Mouse (Mus musculus): ENCODE measurements around the gene March9.

March9 gene

GRCm38 (mm10) chr10:127061513-127061912 is 1.5 kb upstream of the March9 start:
- DNase-seq: no peak

DNA sequence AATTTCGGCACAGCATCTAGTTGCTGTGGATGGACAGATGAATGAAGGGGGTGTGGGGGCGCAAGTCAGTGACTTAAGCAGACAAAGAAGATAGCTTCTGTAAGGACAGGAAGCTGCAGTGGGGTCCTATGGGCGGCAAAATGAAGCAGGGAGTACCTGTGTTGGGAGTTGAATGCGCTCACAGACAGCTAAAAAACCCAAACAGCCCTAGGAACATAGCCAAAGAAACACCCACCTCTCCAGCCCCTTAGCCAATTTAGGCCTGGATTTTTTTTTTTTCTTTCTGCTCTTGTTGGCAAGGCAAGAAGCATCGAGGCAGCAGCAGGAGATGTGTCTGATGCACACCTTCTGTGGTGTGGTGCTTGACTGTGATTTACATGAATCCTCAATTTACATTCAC is 1.1 kb upstream of the March9 start:
- DNase-seq: no peak

GRCm38 (mm10) chr10:127059174-127059967 is 613 bp downstream of the March9 start:
- peak; percentile 57 for DNase-seq

DNA sequence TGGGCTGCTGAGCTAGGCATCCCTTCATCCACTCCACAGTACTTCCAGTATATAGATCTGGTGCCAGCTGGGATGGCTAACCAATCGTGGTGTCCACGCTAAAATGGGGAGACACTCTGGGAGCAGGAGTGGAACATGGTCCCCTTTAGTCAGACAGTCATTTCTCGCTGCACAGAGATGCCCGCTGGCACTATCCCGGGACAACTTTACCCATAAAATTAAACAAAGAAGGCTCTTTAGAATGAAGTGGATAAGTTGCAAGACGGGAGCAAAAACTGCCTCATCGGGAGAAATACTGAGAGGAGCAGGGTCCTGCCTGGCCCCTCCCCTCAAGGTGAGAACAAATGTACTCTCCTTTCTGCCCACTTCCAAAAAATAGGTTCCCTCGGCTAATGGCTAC is 1.3 kb downstream of the March9 start:
- DNase-seq: no peak

GRCm38 (mm10) chr10:127058161-127058560 is 1.8 kb downstream of the March9 start:
- peak; percentile 88 for DNase-seq

DNA sequence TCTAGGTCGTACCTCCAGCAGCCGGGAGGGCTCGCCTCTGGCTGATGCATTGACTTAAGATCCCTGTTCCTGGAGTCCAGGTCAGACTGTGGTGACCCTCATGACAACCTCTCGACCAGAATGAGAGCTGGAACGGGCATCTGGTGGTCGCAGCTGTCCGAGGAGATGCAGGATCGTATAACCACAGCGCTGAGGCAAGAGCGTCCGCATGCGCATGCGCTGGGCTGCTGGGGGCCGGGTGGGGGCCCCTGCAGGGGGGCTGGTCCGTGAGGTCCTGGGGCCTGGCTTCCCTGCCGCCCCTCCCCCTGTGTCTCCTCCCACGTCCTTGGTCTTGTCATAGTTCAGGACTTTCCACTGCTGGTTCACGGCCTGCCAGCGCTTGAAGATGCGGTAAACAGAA is 3.5 kb downstream of the March9 start:
- DNase-seq: no peak

DNA sequence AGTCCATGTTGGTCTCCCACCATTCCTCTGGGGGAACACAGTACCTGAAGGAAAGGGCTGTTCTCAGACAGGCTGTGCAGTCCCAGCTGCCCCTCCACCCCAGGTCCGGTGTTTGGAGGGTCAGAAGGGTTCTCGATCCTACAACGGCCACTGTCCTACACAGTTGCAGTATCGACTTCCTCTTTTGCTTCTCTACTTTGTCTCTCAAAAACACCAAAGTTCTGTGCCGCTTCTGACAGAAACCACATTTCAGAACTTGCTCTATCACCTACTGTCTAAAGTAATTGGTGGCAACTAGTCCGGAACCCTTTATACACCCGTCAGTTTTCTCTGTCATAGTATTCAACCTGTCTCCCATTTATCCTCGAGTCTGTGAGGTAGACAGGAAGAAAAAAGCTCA is 4.6 kb downstream of the March9 start:
- DNase-seq: no peak

DNA sequence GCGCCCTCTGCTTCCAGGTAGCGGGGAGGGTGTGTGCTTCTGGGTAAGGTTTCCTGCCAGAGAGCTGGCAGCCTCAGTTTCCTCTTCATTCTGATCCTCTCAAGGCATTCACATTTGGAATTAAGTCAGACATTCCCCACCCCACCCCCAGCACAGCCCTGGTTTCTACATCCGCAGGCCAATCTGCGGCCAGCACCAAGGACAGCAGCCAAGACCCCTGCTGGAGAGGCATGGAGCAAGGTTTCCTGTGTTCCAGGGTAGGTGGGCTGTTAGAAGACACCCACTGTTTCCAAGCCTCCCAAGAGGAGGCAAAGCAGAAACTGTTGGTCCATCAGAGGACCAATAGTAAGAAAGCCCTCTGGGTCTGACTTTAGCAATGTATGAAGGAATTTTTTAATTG is 5.3 kb downstream of the March9 start:
- DNase-seq: peak; percentile 57

- no peak for DNase-seq
Measured at GRCm38 (mm10) chr10:127050119-127050474, 9.9 kb downstream of the March9 start.

GRCm38 (mm10) chr10:127049395-127050118 is 10.4 kb downstream of the March9 start:
- DNase-seq: peak; percentile 52

GRCm38 (mm10) chr10:127048608-127049394 is 11.2 kb downstream of the March9 start:
- no peak for DNase-seq

DNA sequence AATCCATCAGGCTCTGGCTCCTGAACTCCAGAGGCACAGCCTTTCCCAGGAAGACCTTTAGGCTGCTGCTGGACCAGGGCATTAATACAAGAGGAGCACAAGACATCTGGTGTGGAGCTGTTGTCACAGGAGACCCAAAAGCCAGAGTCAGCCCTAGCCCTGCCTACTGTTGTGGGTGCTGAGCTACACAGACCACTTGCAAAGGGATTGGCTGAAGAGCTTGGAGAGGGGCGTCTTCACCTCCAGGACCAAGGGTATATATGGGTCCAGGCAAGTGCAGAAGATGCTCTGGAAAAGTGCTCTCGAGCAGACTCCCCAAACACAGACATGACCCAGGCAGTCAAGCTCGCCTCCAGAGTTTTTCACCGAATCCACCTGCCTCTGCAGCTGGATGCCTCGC is 12.0 kb downstream of the March9 start, which contains the start of gene Cyp27b1:
TSS of gene Cyp27b1 (plus strand) at position 297 of the 400 bp plus-strand sequence.
- no peak for DNase-seq

- DNase-seq: peak; percentile 75
Measured at GRCm38 (mm10) chr10:127043187-127043586, 16.8 kb downstream of the March9 start.

GRCm38 (mm10) chr10:127042468-127043115 is 17.4 kb downstream of the March9 start:
- DNase-seq: no peak

DNA sequence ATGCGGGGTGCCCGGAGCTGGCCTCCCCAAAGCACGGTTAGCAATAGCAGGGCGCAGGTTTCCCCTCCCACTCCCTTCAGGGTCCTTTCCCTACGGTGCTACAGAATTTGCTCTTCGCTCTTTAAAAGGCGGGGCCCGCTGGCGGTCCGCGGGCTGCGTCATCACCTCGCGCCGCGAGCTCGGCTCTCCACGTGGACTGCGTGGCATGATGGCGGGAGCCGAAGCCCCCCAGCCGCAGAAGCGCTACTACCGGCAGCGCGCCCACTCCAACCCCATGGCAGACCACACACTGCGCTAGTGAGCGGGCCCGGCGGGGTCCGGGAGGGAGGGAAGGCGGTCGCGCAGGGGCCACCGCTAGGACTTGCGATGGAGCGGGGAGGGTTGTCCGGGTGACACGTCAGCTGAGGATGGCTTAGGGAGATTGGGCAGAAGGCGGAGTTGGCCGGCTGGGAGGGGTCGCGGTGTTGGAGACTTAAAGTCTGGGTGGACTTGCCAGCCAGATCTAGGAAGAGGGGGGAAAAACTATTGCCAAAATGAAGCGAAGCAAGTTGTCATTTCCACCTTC is 18.1 kb downstream of the March9 start:
- DNase-seq: peak; percentile 94

DNA sequence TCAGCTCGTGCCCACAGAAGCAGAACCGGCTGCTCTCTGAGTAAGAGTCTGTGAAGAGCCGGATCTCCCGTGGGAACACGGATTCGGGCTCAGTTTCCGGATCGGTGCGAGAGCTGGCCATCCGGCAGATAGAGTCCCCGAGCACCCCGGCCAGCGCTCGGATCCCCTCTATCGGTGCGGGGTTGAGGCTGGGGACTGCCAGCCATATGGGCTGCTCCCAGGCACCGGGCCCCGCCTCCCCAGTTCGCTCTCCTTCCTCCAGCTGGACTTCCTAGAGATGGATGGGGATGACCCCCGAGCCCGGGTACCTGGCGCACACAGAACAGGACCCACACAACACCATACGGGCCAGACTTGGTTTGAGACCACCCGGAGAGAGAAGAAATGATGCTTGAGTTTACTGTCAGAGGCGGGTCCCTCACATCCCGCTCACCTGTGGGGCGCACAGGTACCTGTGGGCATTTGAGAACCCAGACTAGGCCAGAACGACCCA is 18.7 kb downstream of the March9 start, which contains the start of the genes Mettl1 and Eef1akmt3:
TSS of gene Mettl1 (plus strand) at position 141 of the 493 bp plus-strand sequence.
TSS of gene Eef1akmt3 (minus strand) at position 240 of the 493 bp plus-strand sequence.
- DNase-seq: peak; percentile 64

- DNase-seq: peak; percentile 45
Measured at GRCm38 (mm10) chr10:127040569-127041214, 19.3 kb downstream of the March9 start.

DNA sequence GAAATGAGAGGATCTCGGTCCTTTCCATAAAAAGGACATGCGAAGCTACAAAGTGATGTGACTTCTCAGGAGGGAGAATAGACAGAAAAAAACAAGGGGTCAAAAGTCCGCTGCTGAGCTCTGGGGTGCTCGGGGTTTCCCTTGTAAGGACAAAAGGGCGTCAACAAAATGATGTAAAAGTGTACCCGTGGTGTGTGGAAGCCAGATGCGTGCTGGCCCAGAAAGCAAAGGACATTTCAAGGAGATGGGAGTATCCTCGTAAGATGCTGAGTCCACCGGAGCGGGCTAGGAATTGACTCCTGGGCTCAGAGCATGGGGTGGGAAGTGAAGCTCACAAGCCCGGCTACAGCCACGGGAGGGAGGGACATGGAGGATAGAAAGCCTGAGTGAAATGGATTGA is 22.3 kb downstream of the March9 start:
- DNase-seq: no peak

- DNase-seq: peak; percentile 65
Measured at GRCm38 (mm10) chr10:127036273-127036672, 23.7 kb downstream of the March9 start.

DNA sequence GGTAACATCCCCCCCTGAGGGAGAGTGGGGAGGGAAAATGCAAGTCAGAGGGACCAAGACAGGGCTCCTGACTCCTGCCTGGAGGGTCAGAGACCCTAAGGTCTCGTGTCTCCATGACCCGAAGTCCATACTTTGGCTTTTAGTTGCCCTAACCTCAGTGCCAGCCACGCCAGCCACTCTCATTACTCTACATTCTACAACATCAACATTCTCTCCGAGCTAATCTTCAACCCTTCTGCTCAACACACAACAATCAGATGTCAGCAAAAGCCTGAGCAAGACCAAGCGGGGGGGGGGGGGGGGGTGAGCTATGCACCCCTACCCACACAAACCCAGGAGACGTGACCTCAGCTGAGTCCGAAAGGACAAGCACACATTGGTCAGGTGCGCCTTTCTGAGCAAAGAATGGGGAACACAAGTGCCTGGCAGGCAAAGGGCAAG is 26.7 kb downstream of the March9 start:
- peak; percentile 54 for DNase-seq

Data from kidney, postnatal 10 days (tissue).